Mouse (Mus musculus) heart, embryonic 12.5 days (tissue): ENCODE measurements around the gene Amh. TPM values are rescaled to one million over a fixed set of nuclear protein-coding genes. Genes with fewer than 3 reads are reported as not detected.

ENCODE experiments used
- ATAC-seq: fragments of 200-750 bp; cut with Nextera tagmentation; 2 replicates; pipeline ENCODE4 v1.8.0; 2017; ENCODE audit warnings: moderate TSS enrichment, moderate library complexity; ENCODE audit not compliant: insufficient number of reproducible peaks, low FRiP score
- H3K27ac ChIP-seq: fragments of 300-500 bp; sonication (generic); 2 replicates; pipeline ENCODE4 v1.5.1; 2016; ENCODE audit warnings: mild to moderate bottlenecking, moderate library complexity; ENCODE audit not compliant: poor library complexity, severe bottlenecking
- H3K27me3 ChIP-seq: fragments of 300-500 bp; sonication (generic); replicated peaks from 2 replicates; pipeline ENCODE4 v1.6.1; 2016; ENCODE audit warnings: mild to moderate bottlenecking, moderate library complexity
- H3K36me3 ChIP-seq: fragments of 300-500 bp; sonication (generic); 2 replicates; pipeline ENCODE4 v1.6.1; 2016; ENCODE audit warnings: mild to moderate bottlenecking, moderate library complexity
- H3K4me1 ChIP-seq: fragments of 300-500 bp; sonication (generic); replicated peaks from 2 replicates; pipeline ENCODE4 v1.6.1; 2016; ENCODE audit warnings: mild to moderate bottlenecking
- H3K4me2 ChIP-seq: fragments of 300-500 bp; sonication (generic); 2 replicates; pipeline ENCODE4 v1.6.1; 2016; ENCODE audit warnings: mild to moderate bottlenecking, moderate library complexity
- H3K4me3 ChIP-seq: fragments of 300-500 bp; sonication (generic); 2 replicates; pipeline ENCODE4 v1.5.1; 2016; ENCODE audit warnings: mild to moderate bottlenecking
- H3K9ac ChIP-seq: fragments of 300-500 bp; sonication (generic); 2 replicates; pipeline ENCODE4 v1.6.1; 2016; ENCODE audit warnings: mild to moderate bottlenecking, moderate library complexity
- H3K9me3 ChIP-seq: fragments of 300-500 bp; sonication (generic); replicated peaks from 2 replicates; pipeline ENCODE4 v1.6.1; 2016; ENCODE audit warnings: mild to moderate bottlenecking, moderate library complexity
- WGBS: fragments of 180-500 bp; shearing (Covaris S2); methylation state at CpG from one replicate; pipeline ENCODE4 v1.1.7; 2016; 5-methylcytosine and 5-hydroxymethylcytosine counted together
- polyA plus RNA-seq: library from polyadenylated mRNA; unstranded; fragments of >200 nt; fragmentation: Nextera tagmentation; extraction: Ambion mirVana; gene quantifications from 2 replicates; pipeline ENCODE4 v1.2.1, GENCODE M21; 2016

Gene Amh
- polyA plus RNA-seq, 1 experiment from 2014 or later = 0.23 TPM

DNA sequence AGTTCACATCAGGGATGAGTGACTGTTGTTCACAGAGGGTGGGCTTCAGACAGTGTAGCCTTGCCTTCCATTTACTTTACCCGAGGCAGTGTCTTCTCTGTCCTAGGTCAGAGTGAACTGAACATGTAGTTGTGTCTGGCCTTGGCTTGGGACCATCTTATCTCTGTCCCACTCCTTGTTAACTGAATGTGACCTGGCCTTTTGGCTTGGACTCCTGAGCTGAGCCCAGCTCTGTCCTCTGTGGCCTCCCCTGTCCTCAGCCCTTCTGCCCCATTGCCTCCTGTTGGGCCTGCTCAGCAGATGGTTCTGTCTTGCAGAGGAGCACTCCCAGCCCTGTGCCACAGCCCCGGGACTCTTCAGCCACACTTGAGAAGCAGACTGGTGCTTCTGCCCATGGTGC lies 17.5 kb upstream of the Amh start:
- Histone ChIP-seq H3K4me3 (no peak overlapping the region), H3K9ac (no peak overlapping the region), H3K9me3 (no peaks in the 10 kb centered on the region), H3K36me3 (peaks cover 98% of the 10 kb centered on the region), H3K4me2 (no peak overlapping the region), H3K4me1 (peaks cover 23% of the 10 kb centered on the region), H3K27ac (no peak overlapping the region), H3K27me3 (no peaks in the 10 kb centered on the region)
- ATAC-seq = no peak
- WGBS = 89% methylated on average over 2 of the region's 2 CpGs

DNA sequence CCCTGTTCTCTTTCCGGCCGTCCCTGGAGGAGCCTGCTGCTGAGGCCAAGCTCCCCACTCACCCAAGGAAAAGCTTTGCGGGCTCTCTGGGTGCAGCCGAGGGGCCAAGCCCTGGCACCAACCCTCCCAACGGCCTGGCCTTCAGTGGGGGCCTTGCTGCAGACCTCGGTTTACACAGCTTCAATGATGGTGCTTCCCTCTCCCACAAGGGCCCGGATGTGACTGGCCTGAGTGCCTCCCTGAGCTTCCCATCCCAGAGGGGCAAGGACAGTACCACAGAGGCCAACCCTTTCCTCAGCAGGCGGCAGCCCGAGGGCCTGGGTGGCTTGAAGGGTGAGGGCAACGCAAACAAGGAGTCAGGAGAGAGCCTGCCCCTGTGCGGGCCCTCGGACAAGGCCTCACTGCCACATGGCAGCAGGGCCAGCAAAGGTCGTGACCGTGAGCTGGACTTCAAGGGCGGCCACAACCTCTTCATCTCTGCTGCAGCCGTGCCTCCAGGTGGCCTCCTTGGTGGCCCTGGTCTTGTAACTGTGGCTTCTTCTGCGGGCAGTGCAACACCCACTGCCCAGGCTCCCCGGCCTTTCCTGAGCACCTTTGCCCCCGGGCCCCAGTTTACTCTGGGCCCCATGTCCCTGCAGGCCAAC lies 14.2 kb upstream of the Amh start:
- no peak for ATAC-seq
- Histone ChIP-seq H3K4me2 (no peak overlapping the region), H3K9me3 (no peaks in the 10 kb centered on the region), H3K27me3 (no peaks in the 10 kb centered on the region), H3K36me3 (peaks cover 97% of the 10 kb centered on the region), H3K4me3 (no peak overlapping the region), H3K4me1 (peaks cover 24% of the 10 kb centered on the region), H3K9ac (peak overlapping the region; percentile 54), H3K27ac (peak overlapping the region; percentile 65)
- WGBS = 77% methylated on average over 19 of the region's 19 CpGs

GRCm38 (mm10) chr10:80791476-80792174 lies 13.4 kb upstream of the Amh start:
- H3K9me3 ChIP-seq = no peaks in the 10 kb centered on the region
- no peaks in the 10 kb centered on the region for H3K27me3 ChIP-seq
- H3K4me1 ChIP-seq = peaks cover 29% of the 10 kb centered on the region
- 62% methylated on average over 33 of the region's 33 CpGs for WGBS
- peak overlapping the region; percentile 54; the same call in 1 of the 2 replicates for H3K9ac ChIP-seq
- peaks cover 97% of the 10 kb centered on the region for H3K36me3 ChIP-seq
- no peak overlapping the region; the same call in 1 of the 2 replicates for H3K4me2 ChIP-seq
- peak; percentile 40; the same call in 1 of the 2 replicates for ATAC-seq
- H3K27ac ChIP-seq = peak overlapping the region; percentile 65
- H3K4me3 ChIP-seq = no peak overlapping the region

DNA sequence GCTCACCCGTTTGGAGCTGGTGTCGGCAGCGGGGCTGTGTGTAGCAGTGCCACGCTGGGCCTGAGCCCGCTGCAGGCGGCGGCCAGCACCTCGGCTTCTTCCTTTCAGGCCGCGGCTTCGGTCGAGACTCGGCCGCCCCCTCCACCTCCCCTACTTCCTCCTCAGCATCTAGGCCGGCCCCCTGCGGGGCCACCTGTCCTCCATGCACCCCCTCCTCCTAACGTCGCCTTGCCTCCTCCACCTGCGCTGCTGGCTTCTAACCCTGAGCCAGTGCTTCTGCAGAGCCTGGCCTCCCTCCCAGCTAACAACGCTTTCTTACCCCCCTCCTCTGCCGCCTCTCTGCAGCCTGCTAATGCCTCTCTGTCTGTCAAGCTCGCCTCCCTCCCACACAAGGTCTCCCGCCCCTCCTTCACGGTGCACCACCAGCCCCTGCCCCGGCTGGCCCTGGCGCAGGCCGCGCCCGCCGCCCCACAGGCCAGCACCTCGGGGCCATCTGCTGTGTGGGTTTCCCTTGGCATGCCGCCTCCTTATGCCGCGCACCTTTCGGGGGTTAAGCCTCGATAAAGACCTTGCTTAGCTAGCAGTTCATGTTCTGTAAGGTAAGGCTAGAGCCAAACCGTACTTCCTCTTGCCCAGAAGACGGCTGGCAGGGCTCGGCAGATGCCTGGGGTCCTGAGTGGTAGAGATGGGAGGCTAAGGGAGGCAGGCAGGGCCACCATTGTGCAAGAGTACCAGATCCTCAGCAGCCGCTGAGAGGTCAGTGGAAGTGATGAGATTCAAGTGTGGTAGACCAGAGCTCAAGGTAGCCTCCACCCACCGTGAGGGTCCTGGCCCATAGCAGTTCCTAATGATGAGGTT lies 12.6 kb upstream of the Amh start:
- peak overlapping the region; percentile 54; the same call in 1 of the 2 replicates for H3K9ac ChIP-seq
- peak overlapping the region; percentile 65 for H3K27ac ChIP-seq
- no peaks in the 10 kb centered on the region for H3K27me3 ChIP-seq
- H3K4me2 ChIP-seq = no peak overlapping the region; the same call in 1 of the 2 replicates
- no peaks in the 10 kb centered on the region for H3K9me3 ChIP-seq
- H3K36me3 ChIP-seq = peaks cover 90% of the 10 kb centered on the region
- WGBS = 68% methylated on average over 41 of the region's 41 CpGs
- H3K4me1 ChIP-seq = peaks cover 37% of the 10 kb centered on the region
- 0 out of 2 replicates have a peak, but pooled peaks have one; percentile 2 for ATAC-seq
- no peak overlapping the region for H3K4me3 ChIP-seq

DNA sequence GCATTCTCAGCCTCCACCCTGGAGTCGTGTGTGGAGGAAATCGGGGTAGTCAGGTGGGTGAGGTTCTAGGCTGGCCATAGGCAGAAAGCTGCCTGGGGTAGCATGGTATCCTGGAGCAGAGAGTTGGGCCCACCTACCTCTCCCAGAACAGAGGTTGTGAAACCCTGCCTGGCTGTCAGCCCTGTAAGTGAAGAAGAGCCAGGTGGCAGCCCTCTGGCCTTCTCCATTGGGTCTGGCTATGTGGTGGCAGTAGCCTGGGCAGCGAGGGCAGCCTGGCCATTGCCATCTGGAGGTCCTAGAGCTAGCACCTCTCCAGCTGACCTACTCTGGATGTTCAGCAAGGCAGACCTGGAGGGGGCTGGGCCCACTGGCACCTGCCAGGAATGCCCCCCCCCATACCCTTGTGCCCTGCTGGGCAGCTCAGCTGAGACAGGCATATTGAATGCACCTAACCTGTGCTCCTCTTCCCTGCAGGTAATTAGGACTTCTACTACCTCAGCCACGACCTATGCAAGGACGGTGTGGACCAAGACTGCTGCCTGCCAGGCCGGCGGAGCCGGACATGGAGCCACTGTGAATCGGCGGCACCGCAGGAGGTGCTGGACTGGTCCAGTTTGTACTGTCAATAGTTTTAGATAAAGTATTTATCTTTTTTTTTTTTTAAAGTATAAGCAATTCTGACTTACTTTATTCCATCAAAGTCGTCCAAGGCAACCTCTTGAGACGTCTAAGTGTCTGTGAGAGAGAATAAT lies 11.8 kb upstream of the Amh start:
- 91% methylated on average over 13 of the region's 13 CpGs for WGBS

DNA sequence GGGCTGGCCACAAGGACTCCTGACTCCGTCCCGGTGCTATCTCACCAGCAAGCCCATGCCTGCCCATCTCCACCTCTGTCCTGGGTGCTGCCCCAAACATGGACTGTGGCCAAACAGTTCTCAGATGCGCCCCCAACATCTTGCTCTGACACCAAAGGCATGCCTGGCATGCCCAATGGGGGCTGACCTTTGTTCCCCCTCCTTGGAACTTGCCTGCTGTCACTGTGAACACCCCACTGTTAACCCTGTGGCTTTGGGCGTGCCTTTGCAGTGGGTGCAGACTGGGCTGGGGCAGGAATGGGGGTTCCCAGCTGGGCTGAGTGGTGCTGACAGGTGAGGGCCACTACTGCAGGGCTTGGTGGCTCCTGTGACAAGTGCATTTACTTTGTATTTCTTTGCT lies 11.2 kb upstream of the Amh start:
- peaks cover 76% of the 10 kb centered on the region for H3K36me3 ChIP-seq
- H3K4me3 ChIP-seq = no peak overlapping the region
- H3K27ac ChIP-seq = no peak overlapping the region
- ATAC-seq = no peak
- WGBS = 88% methylated on average over 4 of the region's 4 CpGs
- peaks cover 38% of the 10 kb centered on the region for H3K4me1 ChIP-seq
- no peaks in the 10 kb centered on the region for H3K9me3 ChIP-seq
- H3K4me2 ChIP-seq = no peak overlapping the region
- H3K9ac ChIP-seq = no peak overlapping the region
- no peaks in the 10 kb centered on the region for H3K27me3 ChIP-seq

More for the DNA sequence above, 11.8 kb upstream of the Amh start:
- peaks cover 38% of the 10 kb centered on the region for H3K4me1 ChIP-seq
- H3K4me3 ChIP-seq = no peak overlapping the region
- no peaks in the 10 kb centered on the region for H3K27me3 ChIP-seq
- peaks cover 81% of the 10 kb centered on the region for H3K36me3 ChIP-seq
- no peak overlapping the region for H3K9ac ChIP-seq
- no peak overlapping the region for H3K4me2 ChIP-seq
- no peaks in the 10 kb centered on the region for H3K9me3 ChIP-seq
- no peak for ATAC-seq
- H3K27ac ChIP-seq = no peak overlapping the region

DNA sequence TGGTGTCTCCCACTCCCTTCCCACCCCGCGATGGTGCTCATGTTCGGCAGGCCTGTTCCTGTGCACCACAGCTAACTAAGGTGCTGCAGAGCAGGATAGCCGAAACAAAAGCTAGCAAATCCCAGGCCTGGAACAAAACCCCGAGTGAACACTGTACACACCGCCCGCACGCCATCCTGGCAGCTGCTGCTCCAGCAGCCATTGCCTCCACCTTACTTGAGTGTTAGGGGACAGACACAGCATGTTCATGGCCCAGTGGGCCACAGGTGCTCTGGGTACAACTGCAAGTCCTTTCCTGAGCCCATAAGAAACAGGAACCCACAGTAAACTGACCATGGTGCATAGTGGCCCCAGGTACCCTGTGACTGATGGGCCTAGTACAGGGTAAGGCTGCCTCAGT lies 10.3 kb upstream of the Amh start:
- Histone ChIP-seq H3K9ac (no peak overlapping the region), H3K9me3 (no peaks in the 10 kb centered on the region), H3K27me3 (no peaks in the 10 kb centered on the region), H3K36me3 (peaks cover 67% of the 10 kb centered on the region), H3K4me3 (no peak overlapping the region), H3K4me2 (no peak overlapping the region), H3K27ac (no peak overlapping the region), H3K4me1 (peaks cover 43% of the 10 kb centered on the region)
- no peak for ATAC-seq
- 91% methylated on average over 8 of the region's 8 CpGs for WGBS

DNA sequence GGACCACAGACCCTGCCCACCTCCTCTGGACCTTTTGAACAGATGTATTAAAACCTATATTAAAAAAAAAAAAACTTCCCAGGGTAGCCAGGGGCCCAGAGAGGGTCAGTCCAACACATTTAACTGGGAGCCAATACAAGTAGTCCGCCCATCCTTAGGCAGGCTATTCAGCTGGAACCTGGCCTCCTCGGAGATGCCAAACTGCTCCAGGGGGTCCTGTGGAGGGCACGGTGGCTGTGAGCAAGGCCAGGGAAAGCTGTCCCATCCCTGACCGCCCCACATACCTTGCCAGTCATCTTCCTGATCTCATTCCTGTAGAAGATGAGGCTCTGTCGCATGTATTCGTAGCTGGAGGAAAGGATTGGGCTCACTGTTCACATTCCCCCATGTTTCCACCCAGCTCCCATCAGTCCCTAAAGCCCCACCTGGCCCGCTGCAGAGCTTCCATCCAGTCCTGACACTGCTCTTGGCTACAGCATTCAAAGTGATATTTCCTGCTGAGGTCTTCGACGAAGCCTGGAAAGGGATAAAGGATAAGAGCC lies 8.7 kb upstream of the Amh start:
- peak overlapping the region; percentile 87 for H3K4me3 ChIP-seq
- no peaks in the 10 kb centered on the region for H3K27me3 ChIP-seq
- peak overlapping the region; percentile 96 for H3K9ac ChIP-seq
- H3K9me3 ChIP-seq = no peaks in the 10 kb centered on the region
- H3K4me2 ChIP-seq = peak overlapping the region; percentile 93
- H3K4me1 ChIP-seq = peaks cover 39% of the 10 kb centered on the region
- ATAC-seq = no peak
- WGBS = 83% methylated on average over 9 of the region's 9 CpGs
- no peak overlapping the region for H3K27ac ChIP-seq
- H3K36me3 ChIP-seq = peaks cover 66% of the 10 kb centered on the region

GRCm38 (mm10) chr10:80797186-80798149 lies 7.6 kb upstream of the Amh start:
- peak overlapping the region; percentile 87 for H3K4me3 ChIP-seq

More at GRCm38 (mm10) chr10:80797186-80798149, 7.6 kb upstream of the Amh start:
- Histone ChIP-seq H3K9ac (peak overlapping the region; percentile 96), H3K36me3 (peaks cover 66% of the 10 kb centered on the region), H3K27ac (peak overlapping the region; percentile 94), H3K4me1 (peaks cover 28% of the 10 kb centered on the region), H3K27me3 (no peaks in the 10 kb centered on the region), H3K9me3 (no peaks in the 10 kb centered on the region), H3K4me2 (peak overlapping the region; percentile 93)
- peak; percentile 63 for ATAC-seq
- 3% methylated on average over 59 of the region's 59 CpGs for WGBS
